Mouse (Mus musculus): ENCODE data around the gene Hsdl2. TPM values are rescaled to one million over a fixed set of nuclear protein-coding genes. Genes with fewer than 3 reads are reported as not detected.
A peak's percentile ranks its signal among the peaks of the same experiment; 100 is the strongest.

Gene Hsdl2
- polyA plus RNA-seq, 1 experiment from 2014 or later = 17.7 TPM

DNA sequence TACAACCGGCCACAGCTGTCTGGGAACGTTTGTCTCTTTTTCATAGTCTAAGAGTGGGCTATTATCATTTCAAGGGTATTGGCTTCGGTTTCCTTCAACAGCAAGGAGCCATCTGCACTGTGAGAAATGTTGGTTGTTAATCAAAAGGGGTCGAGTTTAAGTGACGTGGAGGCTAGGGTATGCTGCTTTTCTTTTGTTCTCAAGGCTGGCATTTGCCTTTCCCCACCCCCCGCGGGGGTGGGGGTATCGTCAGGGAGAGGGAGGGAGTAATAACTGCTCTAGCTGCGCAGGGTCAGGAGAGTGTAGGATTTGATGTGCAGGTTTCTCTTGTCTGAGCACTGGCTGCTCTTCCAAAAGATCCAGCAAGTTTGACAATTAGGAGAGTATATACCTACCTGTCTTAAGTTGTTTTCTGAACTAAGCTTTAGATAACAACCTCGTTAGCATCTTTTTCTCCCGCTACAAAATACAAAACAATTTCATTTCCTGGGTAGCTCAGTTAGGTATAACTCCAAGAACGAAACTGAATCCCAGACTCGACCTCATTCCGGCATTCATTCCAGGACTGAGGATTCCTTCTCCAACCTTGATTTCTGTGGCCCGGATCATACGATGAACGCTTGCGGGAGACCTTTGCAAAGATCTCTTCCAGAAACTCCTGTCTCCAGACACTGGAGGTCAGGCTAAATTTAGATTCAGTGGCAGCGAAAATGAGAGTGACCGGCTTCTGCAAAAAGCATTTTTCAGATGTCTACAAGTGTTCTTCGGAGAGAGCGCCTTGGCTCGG, 675 bp upstream of the Hsdl2 start:
- no peak for TF ChIP-seq CTCF (IDR thresholded peaks at IDR 0.05; ENCODE audit: low read depth)
- ATAC-seq (ENCODE audit: insufficient read depth) = peak; percentile 19
- Histone ChIP-seq H3K9ac (peak overlapping the region; percentile 71), H3K4me3 (ENCODE audit: low read depth, low read length) (peak overlapping the region; percentile 64), H3K4me1 (ENCODE audit: insufficient read depth) (no peaks in the 10 kb centered on the region; the same call in 1 of the 2 replicates), H3K27ac (ENCODE audit: low read depth) (peak overlapping the region; percentile 86), H3K4me2 (peak overlapping the region; percentile 90), H3K27me3 (ENCODE audit: insufficient read depth, low read length) (no peaks in the 10 kb centered on the region), H3K36me3 (ENCODE audit: insufficient read depth) (no peaks in the 10 kb centered on the region), H3K9me3 (ENCODE audit: low read depth, low read length) (no peaks in the 10 kb centered on the region)
- DNase-seq = peak; percentile 68
- under 1% methylated on average over 23 of the region's 23 CpGs for WGBS

DNA sequence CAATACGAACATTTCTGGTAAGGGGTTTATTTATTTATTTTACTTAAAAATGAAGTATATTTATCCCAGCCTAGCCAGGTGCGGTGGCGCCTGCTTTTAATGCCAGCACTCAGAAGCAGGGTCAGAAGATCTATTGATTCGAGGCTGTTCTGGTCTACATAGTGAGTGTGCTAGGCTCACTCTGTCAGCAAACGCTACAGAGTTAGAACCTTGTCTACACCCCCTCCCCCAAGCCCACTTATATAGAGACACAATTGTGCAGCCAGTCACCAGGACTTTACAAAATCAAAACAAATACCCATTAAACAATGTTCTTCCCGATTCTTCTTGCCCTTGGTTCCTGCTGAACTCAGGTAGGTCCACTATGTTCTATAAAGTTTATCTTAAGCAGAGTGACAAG, 823 bp downstream of the Hsdl2 start:
- peak overlapping the region; percentile 64 for H3K4me3 ChIP-seq (ENCODE audit: low read depth, low read length)
- H3K4me1 ChIP-seq (ENCODE audit: insufficient read depth) = no peaks in the 10 kb centered on the region; the same call in 1 of the 2 replicates
- H3K9me3 ChIP-seq (ENCODE audit: low read depth, low read length) = no peaks in the 10 kb centered on the region
- DNase-seq = peak; percentile 7
- no peak overlapping the region for H3K27ac ChIP-seq (ENCODE audit: low read depth)
- WGBS = 15% methylated on average over 6 of the region's 6 CpGs
- H3K36me3 ChIP-seq (ENCODE audit: insufficient read depth) = no peaks in the 10 kb centered on the region
- H3K4me2 ChIP-seq = peak overlapping the region; percentile 90
- TF ChIP-seq CTCF (IDR thresholded peaks at IDR 0.05; ENCODE audit: low read depth) = no peak
- H3K9ac ChIP-seq = no peak overlapping the region
- no peaks in the 10 kb centered on the region for H3K27me3 ChIP-seq (ENCODE audit: insufficient read depth, low read length)
- no peak for ATAC-seq (ENCODE audit: insufficient read depth)

DNA sequence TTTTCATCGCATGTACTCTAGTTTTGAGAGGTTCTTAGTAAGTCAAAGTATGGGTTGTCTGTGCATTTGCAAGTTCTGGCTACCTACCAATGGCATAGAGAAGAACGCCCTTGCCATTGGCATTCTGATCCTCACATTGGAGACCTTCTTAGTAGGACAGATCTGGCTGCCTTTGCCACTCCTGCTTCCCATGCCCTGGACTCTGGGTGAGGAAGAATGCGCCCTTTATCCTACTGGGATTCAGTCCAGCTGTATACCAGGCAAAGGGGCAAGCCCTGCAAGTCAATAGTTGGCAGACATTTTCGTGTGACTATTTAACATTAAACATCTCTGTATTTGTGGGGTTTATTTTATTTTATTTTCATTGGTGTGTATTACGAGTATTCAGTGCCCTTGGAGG, 3.7 kb downstream of the Hsdl2 start:
- Histone ChIP-seq H3K27me3 (ENCODE audit: insufficient read depth, low read length) (no peaks in the 10 kb centered on the region), H3K4me3 (ENCODE audit: low read depth, low read length) (no peak overlapping the region), H3K36me3 (ENCODE audit: insufficient read depth) (no peaks in the 10 kb centered on the region), H3K4me1 (ENCODE audit: insufficient read depth) (no peaks in the 10 kb centered on the region; the same call in 1 of the 2 replicates), H3K9ac (no peak overlapping the region), H3K4me2 (no peak overlapping the region), H3K27ac (ENCODE audit: low read depth) (no peak overlapping the region), H3K9me3 (ENCODE audit: low read depth, low read length) (no peaks in the 10 kb centered on the region)
- 75% methylated on average over 5 of the region's 5 CpGs for WGBS
- no peak for ATAC-seq (ENCODE audit: insufficient read depth)
- no peak for TF ChIP-seq CTCF (IDR thresholded peaks at IDR 0.05; ENCODE audit: low read depth)
- no peak for DNase-seq

DNA sequence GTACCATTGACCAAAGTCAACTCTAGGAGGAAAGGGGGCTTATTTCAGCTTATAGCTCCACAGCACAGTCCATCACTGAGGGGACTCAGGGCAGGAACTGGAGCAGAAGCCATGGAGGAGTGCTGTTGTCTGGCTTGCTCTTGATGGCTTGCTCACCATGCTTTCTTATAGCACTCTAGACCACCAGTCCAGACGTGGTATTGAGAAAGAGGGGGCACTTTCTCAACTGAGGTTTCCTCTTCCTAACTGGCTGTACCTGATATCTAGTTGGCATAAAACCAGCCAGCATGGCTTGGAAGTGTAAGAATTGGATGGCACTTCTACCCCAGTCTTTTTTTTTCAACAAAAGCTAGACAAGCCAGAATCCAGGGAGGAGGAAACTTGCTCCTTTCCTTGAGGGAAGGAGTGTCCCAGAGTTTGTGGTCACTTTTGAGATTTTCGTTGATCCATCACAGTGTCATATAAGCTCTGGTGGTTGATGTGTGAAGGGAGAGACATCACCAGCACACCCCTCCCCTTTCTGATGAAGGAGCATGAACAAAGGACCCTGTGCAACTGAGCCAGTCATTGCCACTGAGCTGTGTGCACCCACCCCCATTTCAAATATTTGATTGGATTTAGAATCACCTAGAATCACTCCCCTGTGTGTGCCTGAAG, 6.0 kb downstream of the Hsdl2 start:
- no peak overlapping the region for H3K27ac ChIP-seq (ENCODE audit: low read depth)
- no peak for TF ChIP-seq CTCF (IDR thresholded peaks at IDR 0.05; ENCODE audit: low read depth)
- H3K9me3 ChIP-seq (ENCODE audit: low read depth, low read length) = no peaks in the 10 kb centered on the region
- H3K27me3 ChIP-seq (ENCODE audit: insufficient read depth, low read length) = no peaks in the 10 kb centered on the region
- DNase-seq = no peak
- no peak overlapping the region for H3K4me3 ChIP-seq (ENCODE audit: low read depth, low read length)
- no peak for ATAC-seq (ENCODE audit: insufficient read depth)
- H3K4me2 ChIP-seq = no peak overlapping the region
- no peak overlapping the region for H3K9ac ChIP-seq
- WGBS = 54% methylated on average over 2 of the region's 2 CpGs
- no peaks in the 10 kb centered on the region for H3K36me3 ChIP-seq (ENCODE audit: insufficient read depth)
- H3K4me1 ChIP-seq (ENCODE audit: insufficient read depth) = no peaks in the 10 kb centered on the region

DNA sequence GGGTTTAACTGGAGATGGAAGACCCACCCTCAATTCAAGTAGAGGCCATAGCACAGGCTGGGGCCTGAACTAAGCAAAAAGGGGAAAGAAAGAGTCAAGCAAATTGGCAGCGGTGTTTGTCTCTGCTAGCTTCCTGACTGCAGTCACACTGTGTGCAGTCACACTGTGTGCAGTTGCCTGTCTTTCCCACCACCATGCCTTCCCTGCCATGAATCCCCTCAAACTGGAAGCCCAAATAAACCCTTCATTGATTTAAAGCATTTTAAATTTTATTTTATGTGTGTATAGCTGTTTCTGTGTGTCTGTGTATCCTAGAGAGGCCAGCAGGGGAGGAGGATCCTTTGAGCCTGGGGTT, 6.5 kb downstream of the Hsdl2 start:
- TF ChIP-seq CTCF (IDR thresholded peaks at IDR 0.05; ENCODE audit: low read depth) = no peak
- DNase-seq (no peak), ATAC-seq (ENCODE audit: insufficient read depth) (no peak)
- H3K9ac ChIP-seq = no peak overlapping the region
- no peaks in the 10 kb centered on the region for H3K4me1 ChIP-seq (ENCODE audit: insufficient read depth)
- H3K27ac ChIP-seq (ENCODE audit: low read depth) = no peak overlapping the region
- 95% methylated on average over 1 of the region's 1 CpGs for WGBS
- H3K9me3 ChIP-seq (ENCODE audit: low read depth, low read length) = no peaks in the 10 kb centered on the region
- H3K4me3 ChIP-seq (ENCODE audit: low read depth, low read length) = no peak overlapping the region
- no peak overlapping the region for H3K4me2 ChIP-seq
- no peaks in the 10 kb centered on the region for H3K27me3 ChIP-seq (ENCODE audit: insufficient read depth, low read length)
- H3K36me3 ChIP-seq (ENCODE audit: insufficient read depth) = no peaks in the 10 kb centered on the region

GRCm38 (mm10) chr4:59594614-59595013, 13.3 kb downstream of the Hsdl2 start:
- WGBS = 58% methylated on average over 2 of the region's 2 CpGs
- TF ChIP-seq CTCF (IDR thresholded peaks at IDR 0.05; ENCODE audit: low read depth) = no peak
- Histone ChIP-seq H3K4me2 (no peak overlapping the region), H3K27me3 (ENCODE audit: insufficient read depth, low read length) (no peaks in the 10 kb centered on the region), H3K4me3 (ENCODE audit: low read depth, low read length) (no peak overlapping the region), H3K9ac (no peak overlapping the region), H3K9me3 (ENCODE audit: low read depth, low read length) (no peaks in the 10 kb centered on the region), H3K36me3 (ENCODE audit: insufficient read depth) (no peaks in the 10 kb centered on the region), H3K27ac (ENCODE audit: low read depth) (no peak overlapping the region), H3K4me1 (ENCODE audit: insufficient read depth) (no peaks in the 10 kb centered on the region)
- no peak for DNase-seq
- no peak for ATAC-seq (ENCODE audit: insufficient read depth)

DNA sequence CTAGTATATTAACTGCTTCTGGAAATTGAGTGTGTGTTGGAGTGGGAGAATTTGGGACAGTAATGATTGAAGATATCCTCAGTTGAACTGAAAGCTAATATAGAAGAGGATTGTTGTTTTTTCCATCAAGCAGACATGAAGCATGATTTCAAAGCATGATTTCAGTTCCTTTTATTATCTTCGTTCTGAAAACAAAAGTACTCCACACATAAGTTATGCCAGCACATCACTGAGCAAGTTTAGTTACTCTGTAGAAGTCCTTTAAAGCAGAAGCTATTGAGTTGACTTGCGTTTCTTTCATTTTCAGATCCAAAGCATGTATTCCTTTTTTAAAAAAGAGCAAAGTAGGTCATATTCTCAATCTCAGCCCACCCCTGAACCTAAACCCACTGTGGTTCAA, 15.2 kb downstream of the Hsdl2 start:
- H3K36me3 ChIP-seq (ENCODE audit: insufficient read depth) = no peaks in the 10 kb centered on the region
- no peak overlapping the region for H3K9ac ChIP-seq
- H3K4me1 ChIP-seq (ENCODE audit: insufficient read depth) = no peaks in the 10 kb centered on the region
- TF ChIP-seq CTCF (IDR thresholded peaks at IDR 0.05; ENCODE audit: low read depth) = no peak
- no peak overlapping the region for H3K4me3 ChIP-seq (ENCODE audit: low read depth, low read length)
- no peaks in the 10 kb centered on the region for H3K27me3 ChIP-seq (ENCODE audit: insufficient read depth, low read length)
- no peak for DNase-seq
- no peaks in the 10 kb centered on the region for H3K9me3 ChIP-seq (ENCODE audit: low read depth, low read length)
- no peak overlapping the region for H3K4me2 ChIP-seq
- no peak overlapping the region for H3K27ac ChIP-seq (ENCODE audit: low read depth)
- ATAC-seq (ENCODE audit: insufficient read depth) = no peak
- WGBS = 86% methylated on average over 2 of the region's 2 CpGs
